Mouse (Mus musculus): ENCODE results near the gene Thap4. TPM values are rescaled to one million over a fixed set of nuclear protein-coding genes. Genes with fewer than 3 reads are reported as not detected.
"Not testable (repeated sequence)": the region's sequence is repeated elsewhere in the genome, so short reads cannot be mapped to it uniquely, and the experiment has no call there.

The Thap4 gene
- total and polyA plus RNA-seq, 2 experiments from 2014 or later: 57.1 to 63.3 TPM

DNA sequence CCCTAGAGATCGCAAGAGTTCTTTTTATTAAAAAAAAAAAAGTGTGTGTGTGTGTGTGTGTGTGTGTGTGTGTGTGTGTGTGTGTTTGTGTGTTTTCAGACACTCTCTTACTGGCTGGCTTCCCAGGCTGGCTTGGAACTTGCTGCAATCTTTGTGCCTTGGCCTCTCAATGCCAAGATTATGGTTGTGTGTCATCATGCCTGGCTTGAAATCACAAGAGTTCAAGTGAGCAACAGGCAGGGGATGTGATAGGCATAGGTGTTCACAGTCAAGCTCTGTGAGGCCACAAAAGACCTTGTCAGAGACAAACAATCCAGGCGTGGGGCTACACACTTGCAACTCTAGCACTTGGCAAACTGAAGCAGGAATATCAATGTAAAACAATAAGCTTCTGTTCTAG is 76.3 kb downstream of the Thap4 start:
- no peak overlapping the region for H3K4me2 ChIP-seq (ENCODE audit: low read depth, low read length, poor library complexity, severe bottlenecking)
- no peaks in the 10 kb centered on the region for H3K4me1 ChIP-seq (ENCODE audit: insufficient read depth, low read length)
- no peaks in the 10 kb centered on the region for H3K27me3 ChIP-seq (ENCODE audit: insufficient read depth, low read length)
- no peak for ATAC-seq (ENCODE audit: low FRiP score)
- WGBS: 56% methylated on average over 2 of the region's 2 CpGs
- H3K4me3 ChIP-seq (ENCODE audit: low read depth, low read length): no peak overlapping the region
- TF ChIP-seq CTCF (IDR thresholded peaks at IDR 0.05): no peak
- peak; percentile 44 for DNase-seq (ENCODE audit: low spot score)
- H3K9me3 ChIP-seq (ENCODE audit: low read length): no peaks in the 10 kb centered on the region
- H3K36me3 ChIP-seq (ENCODE audit: insufficient read depth, low read length): no peaks in the 10 kb centered on the region
- H3K9ac ChIP-seq (replicated peaks; ENCODE audit: low read length, poor library complexity, severe bottlenecking): no peak overlapping the region
- no peak overlapping the region for H3K27ac ChIP-seq (ENCODE audit: low read depth, low read length)

- Histone ChIP-seq H3K36me3 (ENCODE audit: insufficient read depth, low read length) (no peaks in the 10 kb centered on the region), H3K9ac (replicated peaks; ENCODE audit: low read length, poor library complexity, severe bottlenecking) (no peak overlapping the region), H3K4me1 (ENCODE audit: insufficient read depth, low read length) (no peaks in the 10 kb centered on the region), H3K27me3 (ENCODE audit: insufficient read depth, low read length) (no peaks in the 10 kb centered on the region), H3K4me3 (ENCODE audit: low read depth, low read length) (no peak overlapping the region), H3K9me3 (ENCODE audit: low read length) (no peaks in the 10 kb centered on the region), H3K4me2 (ENCODE audit: low read depth, low read length, poor library complexity, severe bottlenecking) (no peak overlapping the region), H3K27ac (ENCODE audit: low read depth, low read length) (no peak overlapping the region)
- WGBS: 92% methylated on average over 5 of the region's 5 CpGs
- no peak for TF ChIP-seq CTCF (IDR thresholded peaks at IDR 0.05)
- ATAC-seq (ENCODE audit: low FRiP score) (no peak), DNase-seq (ENCODE audit: low spot score) (no peak)
Observed at GRCm38 (mm10) chr1:93672682-93673081, 82.0 kb downstream of the Thap4 start.

GRCm38 (mm10) chr1:93669941-93670340 is 84.7 kb downstream of the Thap4 start:
- Histone ChIP-seq H3K4me2 (ENCODE audit: low read depth, low read length, poor library complexity, severe bottlenecking) (no peak overlapping the region), H3K4me1 (ENCODE audit: insufficient read depth, low read length) (no peaks in the 10 kb centered on the region), H3K4me3 (ENCODE audit: low read depth, low read length) (no peak overlapping the region), H3K9ac (replicated peaks; ENCODE audit: low read length, poor library complexity, severe bottlenecking) (no peak overlapping the region), H3K27ac (ENCODE audit: low read depth, low read length) (no peak overlapping the region), H3K36me3 (ENCODE audit: insufficient read depth, low read length) (no peaks in the 10 kb centered on the region), H3K9me3 (ENCODE audit: low read length) (no peaks in the 10 kb centered on the region), H3K27me3 (ENCODE audit: insufficient read depth, low read length) (no peaks in the 10 kb centered on the region)
- DNase-seq (ENCODE audit: low spot score): no peak
- TF ChIP-seq CTCF (IDR thresholded peaks at IDR 0.05): no peak
- ATAC-seq (ENCODE audit: low FRiP score): no peak

DNA sequence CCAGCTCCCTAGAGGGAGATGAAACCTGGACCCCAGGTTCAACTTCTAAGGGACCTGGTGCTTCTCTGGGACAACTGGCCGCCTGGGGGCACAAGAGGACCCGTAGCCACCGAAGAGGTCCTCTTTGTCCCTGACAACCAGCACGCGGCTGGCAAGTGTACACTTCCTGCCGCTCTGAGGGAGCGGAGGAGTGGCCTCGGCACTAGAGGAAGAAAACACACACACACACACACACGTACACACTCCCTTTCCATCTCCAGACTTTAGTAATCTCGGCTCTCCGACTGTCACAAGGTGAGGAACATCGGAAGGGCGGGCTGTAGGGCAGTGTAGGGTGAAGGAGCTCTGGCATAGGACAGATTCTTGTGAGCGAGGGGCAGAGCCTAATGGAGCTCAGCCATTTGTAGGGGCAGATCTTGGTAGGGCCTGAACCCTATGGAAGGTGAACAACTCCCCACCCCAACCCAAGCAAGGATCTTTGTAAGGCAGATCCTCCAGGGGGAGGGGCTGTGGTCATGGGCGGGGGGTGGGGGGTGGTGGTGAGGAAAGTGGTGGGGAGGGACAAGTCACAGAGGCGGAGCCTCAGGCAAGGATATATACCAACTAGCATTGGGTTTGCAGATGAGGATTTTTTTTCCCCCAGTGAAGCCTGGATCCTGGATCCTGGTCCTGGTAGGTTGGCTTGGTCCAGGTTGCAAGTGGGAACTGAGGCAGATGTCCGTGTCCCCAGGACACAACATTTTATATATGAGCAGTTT is 85.7 kb downstream of the Thap4 start:
- H3K4me1 ChIP-seq (ENCODE audit: insufficient read depth, low read length): no peaks in the 10 kb centered on the region

DNA sequence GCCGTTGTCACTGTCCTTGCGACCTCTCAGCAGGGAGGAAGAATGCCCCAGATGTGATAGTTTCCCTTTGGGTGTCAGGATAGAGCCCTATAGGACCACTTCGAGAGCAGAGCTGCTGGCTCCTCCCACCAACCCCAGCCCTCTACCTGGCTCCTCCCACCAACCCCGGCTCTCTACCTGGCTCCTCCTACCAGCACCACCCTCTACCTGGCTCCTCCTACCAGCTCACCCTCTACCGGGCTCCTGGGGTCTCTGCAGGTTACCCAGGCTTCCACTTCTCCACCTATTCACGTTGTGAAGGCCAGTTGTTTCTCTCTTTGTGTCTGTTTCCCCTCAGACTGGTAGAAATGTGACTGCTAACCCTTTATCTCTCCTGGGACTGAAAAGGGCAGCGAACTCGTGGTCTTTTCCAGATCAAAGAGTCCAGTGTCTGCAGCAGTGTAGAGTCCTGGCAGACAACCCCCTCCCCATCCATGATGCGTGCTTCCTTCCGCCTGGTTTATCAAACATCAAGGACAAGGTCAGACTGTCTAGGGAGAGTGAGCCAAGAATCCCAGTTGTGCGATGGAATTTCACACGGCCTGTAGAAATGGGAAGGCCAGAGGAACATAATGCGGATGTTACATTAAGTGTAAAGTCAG is 86.8 kb downstream of the Thap4 start:
- H3K27ac ChIP-seq (ENCODE audit: low read depth, low read length): no peak overlapping the region

More for the DNA sequence above, 85.7 kb downstream of the Thap4 start:
- 10% methylated on average over 17 of the region's 17 CpGs for WGBS
- ATAC-seq (ENCODE audit: low FRiP score) (peak; percentile 88), DNase-seq (ENCODE audit: low spot score) (peak; percentile 81)
- Histone ChIP-seq H3K4me3 (ENCODE audit: low read depth, low read length) (peak overlapping the region; percentile 35), H3K36me3 (ENCODE audit: insufficient read depth, low read length) (no peaks in the 10 kb centered on the region), H3K27ac (ENCODE audit: low read depth, low read length) (peak overlapping the region; percentile 48; the same call in 1 of the 2 replicates), H3K9ac (replicated peaks; ENCODE audit: low read length, poor library complexity, severe bottlenecking) (peak overlapping the region; percentile 39; the same call in 1 of the 2 replicates), H3K27me3 (ENCODE audit: insufficient read depth, low read length) (no peaks in the 10 kb centered on the region), H3K9me3 (ENCODE audit: low read length) (no peaks in the 10 kb centered on the region), H3K4me2 (ENCODE audit: low read depth, low read length, poor library complexity, severe bottlenecking) (peak overlapping the region; percentile 55)
- TF ChIP-seq CTCF (IDR thresholded peaks at IDR 0.05): peak; percentile 76

DNA sequence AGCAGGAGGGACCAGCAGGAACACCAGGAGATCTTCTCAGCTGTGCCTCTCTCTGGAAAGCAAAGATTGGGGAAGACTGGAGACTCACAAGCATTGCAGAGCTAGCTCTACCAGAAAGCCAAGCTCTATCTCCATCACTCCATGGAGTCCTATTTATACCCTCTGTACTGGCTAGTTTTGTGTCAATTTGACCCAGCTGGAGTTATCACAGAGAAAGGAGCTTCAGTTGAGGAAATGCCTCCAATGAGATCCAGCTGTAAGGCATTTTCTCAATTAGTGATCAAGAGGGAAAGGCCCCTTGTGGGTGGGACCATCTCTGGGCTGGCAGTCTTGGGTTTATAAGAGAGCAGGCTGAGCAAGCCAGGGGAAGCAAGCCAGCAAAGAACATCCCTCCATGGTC is 96.1 kb downstream of the Thap4 start, which contains the start of gene Stk25:
Gene Stk25, minus strand, starts transcription at position 101 of the 400 bp plus-strand sequence.
- H3K4me1 ChIP-seq (ENCODE audit: insufficient read depth, low read length); DNase-seq (ENCODE audit: low spot score); H3K9me3 ChIP-seq (ENCODE audit: low read length); H3K27me3 ChIP-seq (ENCODE audit: insufficient read depth, low read length); H3K9ac ChIP-seq (replicated peaks; ENCODE audit: low read length, poor library complexity, severe bottlenecking); ATAC-seq (ENCODE audit: low FRiP score); H3K36me3 ChIP-seq (ENCODE audit: insufficient read depth, low read length); H3K27ac ChIP-seq (ENCODE audit: low read depth, low read length); H3K4me3 ChIP-seq (ENCODE audit: low read depth, low read length); H3K4me2 ChIP-seq (ENCODE audit: low read depth, low read length, poor library complexity, severe bottlenecking): not testable (repeated sequence)

More for the DNA sequence above, 86.8 kb downstream of the Thap4 start:
- H3K27me3 ChIP-seq (ENCODE audit: insufficient read depth, low read length): no peaks in the 10 kb centered on the region
- H3K4me1 ChIP-seq (ENCODE audit: insufficient read depth, low read length): no peaks in the 10 kb centered on the region
- H3K4me2 ChIP-seq (ENCODE audit: low read depth, low read length, poor library complexity, severe bottlenecking): no peak overlapping the region
- H3K9ac ChIP-seq (replicated peaks; ENCODE audit: low read length, poor library complexity, severe bottlenecking): no peak overlapping the region
- no peak for TF ChIP-seq CTCF (IDR thresholded peaks at IDR 0.05)
- DNase-seq (ENCODE audit: low spot score) (no peak), ATAC-seq (ENCODE audit: low FRiP score) (no peak)
- no peaks in the 10 kb centered on the region for H3K9me3 ChIP-seq (ENCODE audit: low read length)
- WGBS: 34% methylated on average over 13 of the region's 13 CpGs
- no peak overlapping the region for H3K4me3 ChIP-seq (ENCODE audit: low read depth, low read length)
- no peaks in the 10 kb centered on the region for H3K36me3 ChIP-seq (ENCODE audit: insufficient read depth, low read length)
